Mouse (Mus musculus) hindbrain, embryonic 15.5 days (tissue): ENCODE results near the gene Scfd2. TPM values are rescaled to one million over a fixed set of nuclear protein-coding genes. Genes with fewer than 3 reads are reported as not detected.

Experiments used
- ATAC-seq: fragments of 200-750 bp; cut with Nextera tagmentation; 2 replicates; pipeline ENCODE4 v1.8.0; 2017; ENCODE audit warnings: low read depth, moderate number of reproducible peaks, moderate TSS enrichment; ENCODE audit not compliant: low FRiP score
- H3K27ac ChIP-seq: fragments of 300-500 bp; sonication (generic); replicated peaks from 2 replicates; pipeline ENCODE4 v1.5.1; 2015; ENCODE audit warnings: mild to moderate bottlenecking, inconsistent platforms
- H3K27me3 ChIP-seq: fragments of 300-500 bp; sonication (generic); 2 replicates; pipeline ENCODE4 v1.6.1; 2015; ENCODE audit warnings: control low read depth, inconsistent platforms
- H3K36me3 ChIP-seq: fragments of 300-500 bp; sonication (generic); 2 replicates; pipeline ENCODE4 v1.6.1; 2015; ENCODE audit warnings: control low read depth, inconsistent platforms
- H3K4me1 ChIP-seq: fragments of 300-500 bp; sonication (generic); replicated peaks from 2 replicates; pipeline ENCODE4 v1.6.1; 2015; ENCODE audit warnings: control low read depth, inconsistent platforms
- H3K4me2 ChIP-seq: fragments of 300-500 bp; sonication (generic); 2 replicates; pipeline ENCODE4 v1.6.1; 2015; ENCODE audit warnings: moderate library complexity, mild to moderate bottlenecking, inconsistent platforms
- H3K4me3 ChIP-seq: fragments of 300-500 bp; sonication (generic); 2 replicates; pipeline ENCODE4 v1.5.1; 2015; ENCODE audit warnings: mild to moderate bottlenecking, inconsistent platforms
- H3K9ac ChIP-seq: fragments of 300-500 bp; sonication (generic); 2 replicates; pipeline ENCODE4 v1.6.1; 2015; ENCODE audit warnings: inconsistent platforms
- H3K9me3 ChIP-seq: fragments of 300-500 bp; sonication (generic); 2 replicates; pipeline ENCODE4 v1.6.1; 2016; ENCODE audit warnings: control low read depth, inconsistent platforms
- WGBS: fragments of 180-500 bp; shearing (Covaris S2); methylation state at CpG from one replicate; pipeline ENCODE4 v1.1.7; 2015; 5-methylcytosine and 5-hydroxymethylcytosine counted together
- polyA plus RNA-seq: library from polyadenylated mRNA; unstranded; fragments of >200 nt; fragmentation: Nextera tagmentation; extraction: Ambion mirVana; gene quantifications from 2 replicates; pipeline ENCODE4 v1.2.1, GENCODE M21; 2015

Gene Scfd2
- polyA plus RNA-seq, 1 experiment from 2014 or later = 20.7 TPM

DNA sequence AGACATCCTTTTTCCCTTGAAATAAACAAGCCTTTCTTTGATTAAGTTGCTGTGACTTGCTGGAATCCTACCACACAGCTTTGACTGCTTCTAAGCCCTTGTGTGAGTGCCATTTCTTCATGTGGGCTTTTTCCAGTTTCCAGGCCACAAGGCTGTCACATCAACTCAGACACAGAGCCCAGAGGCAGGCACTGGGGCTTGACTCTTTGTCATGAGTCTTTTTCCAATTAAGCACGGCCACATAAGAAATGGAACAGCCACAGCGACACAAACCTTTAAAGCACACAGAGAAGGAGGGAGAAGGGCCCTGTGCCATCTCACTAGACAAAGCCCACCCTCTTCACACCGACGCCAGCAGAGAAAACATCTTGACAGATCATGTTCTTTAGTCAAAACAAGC, 313.0 kb downstream of the Scfd2 start:
- Histone ChIP-seq H3K4me1 (peaks cover 6% of the 10 kb centered on the region; the same call in 1 of the 2 replicates), H3K27me3 (no peaks in the 10 kb centered on the region), H3K9me3 (no peaks in the 10 kb centered on the region), H3K4me3 (no peak overlapping the region), H3K36me3 (no peaks in the 10 kb centered on the region), H3K4me2 (no peak overlapping the region), H3K27ac (no peak overlapping the region), H3K9ac (no peak overlapping the region)
- no peak for ATAC-seq
- 38% methylated on average over 4 of the region's 4 CpGs for WGBS

DNA sequence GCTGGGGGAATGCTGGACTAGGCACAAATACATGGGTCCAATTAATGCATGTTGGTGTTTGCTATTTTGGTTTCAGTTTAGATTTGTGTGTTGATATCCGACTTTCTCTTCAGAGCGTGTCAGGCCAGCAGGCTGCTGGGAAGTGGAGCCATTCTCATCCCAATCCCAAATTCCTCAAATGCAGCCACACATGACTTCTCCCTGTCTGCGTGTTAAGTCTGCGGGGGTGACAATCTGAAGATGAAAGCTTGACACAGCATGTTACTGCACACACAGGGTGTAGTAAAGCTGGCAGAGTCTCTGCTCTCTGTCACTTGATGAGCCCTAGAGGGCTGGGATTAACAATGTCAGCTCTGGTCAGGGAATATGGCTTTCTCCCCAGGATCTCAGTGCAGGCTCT, 316.4 kb downstream of the Scfd2 start:
- H3K4me2 ChIP-seq = no peak overlapping the region
- WGBS = 2% methylated on average over 4 of the region's 4 CpGs

DNA sequence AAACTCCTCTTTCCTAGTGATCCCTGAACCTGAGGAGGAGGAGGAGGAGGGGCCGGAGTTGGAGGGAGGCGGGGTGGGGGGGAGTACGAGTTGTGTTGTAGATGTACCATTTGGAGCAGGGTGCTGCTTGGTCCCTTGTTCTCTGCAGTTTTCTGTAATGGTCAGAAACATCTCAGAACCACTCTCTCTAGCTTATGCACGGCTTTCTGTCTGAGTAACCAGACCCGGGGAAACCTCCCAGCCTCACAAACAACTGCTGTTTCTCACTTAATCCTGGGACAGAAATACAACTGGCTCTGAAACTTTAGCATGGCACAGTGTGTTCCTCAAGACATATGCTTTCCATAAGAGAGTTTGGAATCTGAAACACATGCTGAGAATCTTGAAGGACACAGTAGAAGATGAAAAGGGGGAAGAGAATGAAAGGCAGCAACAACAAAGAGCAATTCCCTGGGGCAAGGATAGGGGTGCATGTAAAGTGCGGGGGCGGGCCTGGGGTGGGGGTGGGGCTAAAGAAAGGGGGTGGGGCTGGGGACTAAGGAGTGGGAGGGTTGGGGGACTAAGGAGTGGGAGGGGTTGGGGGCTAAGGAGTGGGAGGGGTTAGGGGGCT, 317.0 kb downstream of the Scfd2 start:
- Histone ChIP-seq H3K27ac (no peak overlapping the region; the same call in 1 of the 2 replicates), H3K36me3 (no peaks in the 10 kb centered on the region), H3K4me3 (no peak overlapping the region), H3K4me2 (no peak overlapping the region), H3K9me3 (no peaks in the 10 kb centered on the region), H3K9ac (no peak overlapping the region), H3K27me3 (no peaks in the 10 kb centered on the region), H3K4me1 (peaks cover 6% of the 10 kb centered on the region; the same call in 1 of the 2 replicates)
- 6% methylated on average over 7 of the region's 7 CpGs for WGBS
- ATAC-seq = no peak

More for the DNA sequence above, 316.4 kb downstream of the Scfd2 start:
- Histone ChIP-seq H3K4me1 (peaks cover 6% of the 10 kb centered on the region; the same call in 1 of the 2 replicates), H3K27me3 (no peaks in the 10 kb centered on the region), H3K36me3 (no peaks in the 10 kb centered on the region), H3K4me3 (no peak overlapping the region), H3K9me3 (no peaks in the 10 kb centered on the region), H3K27ac (no peak overlapping the region), H3K9ac (no peak overlapping the region)
- ATAC-seq = 0 out of 2 replicates have a peak, but pooled peaks have one; percentile 15

DNA sequence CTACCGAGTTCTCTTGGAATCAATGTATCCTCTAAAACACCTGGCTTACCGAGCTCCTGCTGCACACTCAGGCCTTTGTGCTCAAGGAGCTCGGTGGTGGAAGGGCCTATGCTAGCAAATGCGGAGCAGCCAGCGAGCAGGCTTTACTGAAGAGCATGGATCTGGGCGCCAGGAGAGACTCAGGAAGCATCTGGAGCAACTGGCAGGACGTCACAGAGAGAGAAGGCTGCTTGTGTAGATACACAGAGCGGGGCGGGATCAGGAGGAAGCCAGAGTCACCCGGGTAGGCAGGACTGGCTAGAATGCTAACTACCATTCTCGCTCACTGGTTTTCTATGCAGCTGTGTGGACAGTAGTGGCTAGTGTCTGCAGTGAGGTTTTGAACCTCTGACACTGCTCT, 320.2 kb downstream of the Scfd2 start:
- H3K27ac ChIP-seq = no peak overlapping the region
- H3K4me2 ChIP-seq = no peak overlapping the region
- no peaks in the 10 kb centered on the region for H3K27me3 ChIP-seq
- no peak overlapping the region for H3K4me3 ChIP-seq
- peaks cover 6% of the 10 kb centered on the region; the same call in 1 of the 2 replicates for H3K4me1 ChIP-seq
- ATAC-seq = no peak
- no peaks in the 10 kb centered on the region for H3K36me3 ChIP-seq
- 77% methylated on average over 11 of the region's 11 CpGs for WGBS
- no peaks in the 10 kb centered on the region for H3K9me3 ChIP-seq
- H3K9ac ChIP-seq = no peak overlapping the region

DNA sequence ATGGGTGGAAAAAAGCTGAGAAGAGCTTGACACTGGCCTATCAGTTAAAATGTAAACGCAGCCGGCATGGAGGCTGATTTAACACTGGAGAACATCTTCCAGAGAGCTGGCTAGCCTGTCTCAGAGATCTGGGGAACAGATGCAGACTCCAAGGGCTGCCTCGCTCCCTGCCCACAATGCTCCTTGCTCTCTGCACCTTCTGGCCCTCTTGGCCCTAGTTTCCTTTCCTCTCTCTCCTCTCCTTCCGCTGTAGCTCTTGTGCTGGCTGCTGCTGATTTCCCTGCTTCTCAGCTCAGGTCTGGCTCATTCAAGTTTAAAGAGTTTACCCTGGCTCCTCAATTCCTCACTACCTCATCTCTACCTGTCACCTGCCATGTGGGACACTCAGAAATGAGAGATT, 321.9 kb downstream of the Scfd2 start:
- H3K36me3 ChIP-seq = no peaks in the 10 kb centered on the region
- H3K4me1 ChIP-seq = no peaks in the 10 kb centered on the region
- H3K9ac ChIP-seq = no peak overlapping the region
- H3K27ac ChIP-seq = no peak overlapping the region
- no peak overlapping the region for H3K4me3 ChIP-seq
- WGBS = 77% methylated on average over 4 of the region's 4 CpGs
- H3K27me3 ChIP-seq = no peaks in the 10 kb centered on the region
- ATAC-seq = no peak
- no peaks in the 10 kb centered on the region for H3K9me3 ChIP-seq
- no peak overlapping the region for H3K4me2 ChIP-seq

DNA sequence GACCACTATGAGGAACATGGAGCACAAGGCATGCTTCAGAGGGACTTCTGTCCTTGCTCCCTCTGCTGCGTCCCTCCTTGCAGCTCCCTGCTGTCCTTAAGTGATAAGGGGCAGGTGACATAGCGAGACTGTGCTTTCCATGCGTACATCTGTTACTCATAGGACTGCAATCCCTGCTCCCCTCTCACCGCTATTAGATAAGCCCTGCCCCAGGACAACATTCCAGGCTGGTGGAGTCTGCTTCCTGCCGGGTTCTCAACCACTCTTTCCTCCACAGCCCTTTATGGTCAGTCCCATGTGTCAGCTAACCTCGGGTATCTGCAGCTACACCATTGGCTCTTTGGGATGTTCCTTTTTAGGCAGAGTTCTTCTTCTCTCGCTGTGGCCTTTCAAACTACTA, 323.1 kb downstream of the Scfd2 start:
- Histone ChIP-seq H3K27me3 (no peaks in the 10 kb centered on the region), H3K4me1 (no peaks in the 10 kb centered on the region), H3K9me3 (no peaks in the 10 kb centered on the region), H3K4me3 (no peak overlapping the region), H3K9ac (no peak overlapping the region), H3K36me3 (no peaks in the 10 kb centered on the region), H3K4me2 (no peak overlapping the region), H3K27ac (no peak overlapping the region)
- ATAC-seq = no peak
- 75% methylated on average over 7 of the region's 7 CpGs for WGBS

DNA sequence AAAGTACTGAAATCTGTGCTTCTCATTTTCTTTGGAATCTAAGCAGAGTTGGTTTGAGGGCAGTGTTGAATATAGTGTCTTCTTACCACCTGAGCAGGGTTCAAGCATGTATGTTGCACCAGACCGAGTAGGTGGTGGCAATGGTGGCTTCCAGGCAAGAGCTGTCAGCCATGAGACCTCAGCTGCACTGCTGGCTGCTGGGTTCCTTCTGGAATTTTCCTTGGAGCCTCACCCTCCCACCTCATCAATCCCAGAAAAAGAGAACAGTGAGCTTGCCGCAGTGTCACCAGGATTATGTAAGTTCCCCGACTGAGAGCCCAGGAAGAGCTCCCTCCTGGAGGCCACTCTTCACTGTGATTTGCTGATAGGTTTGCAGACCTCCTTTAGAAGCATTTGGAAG, 324.4 kb downstream of the Scfd2 start:
- Histone ChIP-seq H3K27ac (no peak overlapping the region), H3K9ac (no peak overlapping the region), H3K36me3 (no peaks in the 10 kb centered on the region), H3K4me1 (no peaks in the 10 kb centered on the region), H3K9me3 (no peaks in the 10 kb centered on the region), H3K27me3 (no peaks in the 10 kb centered on the region), H3K4me2 (no peak overlapping the region), H3K4me3 (no peak overlapping the region)
- no peak for ATAC-seq
- WGBS = 88% methylated on average over 3 of the region's 3 CpGs

DNA sequence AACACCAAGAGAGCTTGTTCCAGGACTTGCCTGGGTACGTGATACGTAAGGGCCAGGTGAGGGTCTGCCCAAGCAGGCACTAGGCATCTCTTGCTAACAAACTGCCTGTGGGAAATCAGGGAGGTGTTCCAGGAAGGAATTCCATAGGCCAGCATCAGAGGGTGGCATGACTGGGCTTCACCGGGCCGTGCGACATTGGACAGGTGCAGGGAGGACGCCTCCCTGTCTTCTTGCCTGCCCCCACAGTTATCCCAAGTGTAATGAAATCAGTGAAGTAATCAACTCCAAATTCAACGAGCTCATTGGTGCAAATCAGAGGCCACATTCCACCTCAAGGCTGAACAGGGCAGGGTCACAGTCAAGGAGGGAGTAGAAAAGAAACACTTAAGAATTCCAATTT, 324.9 kb downstream of the Scfd2 start:
- H3K36me3 ChIP-seq = no peaks in the 10 kb centered on the region
- no peak for ATAC-seq
- H3K9me3 ChIP-seq = no peaks in the 10 kb centered on the region
- no peak overlapping the region for H3K4me2 ChIP-seq
- no peak overlapping the region for H3K9ac ChIP-seq
- H3K4me3 ChIP-seq = no peak overlapping the region
- H3K27ac ChIP-seq = no peak overlapping the region
- WGBS = 91% methylated on average over 7 of the region's 7 CpGs
- H3K27me3 ChIP-seq = no peaks in the 10 kb centered on the region
- H3K4me1 ChIP-seq = no peaks in the 10 kb centered on the region

DNA sequence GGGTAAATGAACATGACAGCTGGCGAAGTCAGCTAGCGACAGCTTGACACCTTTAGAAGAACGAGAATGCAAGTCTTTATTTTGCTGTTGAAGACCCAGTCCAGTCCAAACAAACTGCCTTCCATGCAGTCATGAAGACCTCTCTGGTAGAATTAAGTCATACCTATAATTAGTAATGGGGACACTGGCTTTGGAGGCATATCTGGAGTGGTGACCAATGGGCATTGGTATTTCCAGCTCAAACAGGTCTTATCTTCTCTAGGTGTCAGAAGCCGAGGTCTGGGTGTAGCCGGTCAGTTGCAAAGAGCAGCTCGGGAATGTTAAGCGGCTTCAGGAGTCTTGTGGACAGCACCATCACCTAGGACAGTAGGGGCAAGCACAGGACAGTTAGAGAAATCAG, 325.5 kb downstream of the Scfd2 start:
- Histone ChIP-seq H3K27ac (no peak overlapping the region), H3K27me3 (no peaks in the 10 kb centered on the region), H3K4me3 (no peak overlapping the region), H3K9me3 (no peaks in the 10 kb centered on the region), H3K36me3 (no peaks in the 10 kb centered on the region), H3K4me1 (no peaks in the 10 kb centered on the region), H3K4me2 (no peak overlapping the region), H3K9ac (no peak overlapping the region)
- no peak for ATAC-seq
- 84% methylated on average over 7 of the region's 7 CpGs for whole genome bisulfite sequencing

DNA sequence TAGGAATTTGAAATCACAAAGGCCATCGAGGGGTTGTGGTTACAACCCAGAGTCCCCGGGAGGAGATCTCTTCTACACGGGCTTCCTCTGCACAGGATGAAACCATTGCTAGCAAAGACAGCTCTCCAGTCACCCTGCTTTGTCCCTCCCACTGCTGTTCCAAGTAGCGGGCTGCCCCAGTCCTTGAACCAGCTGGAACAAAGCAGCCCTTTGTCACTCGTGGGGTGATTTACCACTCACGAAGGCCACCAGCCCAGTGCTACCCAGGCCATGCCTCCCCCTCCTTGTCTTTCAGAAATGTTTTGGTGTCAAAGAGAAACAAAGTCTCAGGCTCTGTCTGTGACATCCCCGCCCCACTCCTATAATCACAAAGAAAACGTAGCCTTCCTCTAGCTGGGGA, 326.1 kb downstream of the Scfd2 start:
- no peaks in the 10 kb centered on the region for H3K36me3 ChIP-seq
- ATAC-seq = no peak
- no peak overlapping the region for H3K9ac ChIP-seq
- no peak overlapping the region for H3K4me2 ChIP-seq
- H3K4me1 ChIP-seq = no peaks in the 10 kb centered on the region
- H3K4me3 ChIP-seq = no peak overlapping the region
- WGBS = 34% methylated on average over 8 of the region's 8 CpGs
- no peaks in the 10 kb centered on the region for H3K27me3 ChIP-seq
- no peak overlapping the region for H3K27ac ChIP-seq
- H3K9me3 ChIP-seq = no peaks in the 10 kb centered on the region

DNA sequence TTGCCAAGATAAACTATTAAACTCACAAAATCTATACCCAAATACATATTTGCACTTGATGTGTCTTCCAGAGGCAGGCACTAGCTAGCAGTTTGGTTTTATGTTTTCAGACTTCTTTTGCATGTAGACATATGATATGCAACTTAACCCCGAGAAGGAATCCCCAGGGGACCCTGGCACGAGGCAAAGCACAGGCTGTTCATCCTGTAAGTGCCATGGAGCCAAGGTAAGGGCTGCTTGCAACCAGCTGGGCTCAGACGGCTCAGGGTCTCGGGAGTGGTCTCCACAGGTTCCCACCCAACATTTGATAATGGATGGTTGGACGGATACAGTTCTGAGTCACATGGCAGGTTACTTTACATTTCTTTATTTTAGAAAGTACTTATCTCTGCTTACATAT, 327.1 kb downstream of the Scfd2 start:
- H3K4me2 ChIP-seq = no peak overlapping the region
- H3K9ac ChIP-seq = no peak overlapping the region
- H3K36me3 ChIP-seq = no peaks in the 10 kb centered on the region
- H3K4me1 ChIP-seq = no peaks in the 10 kb centered on the region
- no peak overlapping the region for H3K4me3 ChIP-seq
- H3K27me3 ChIP-seq = no peaks in the 10 kb centered on the region
- no peaks in the 10 kb centered on the region for H3K9me3 ChIP-seq
- 64% methylated on average over 5 of the region's 5 CpGs for WGBS
- ATAC-seq = no peak
- no peak overlapping the region for H3K27ac ChIP-seq

DNA sequence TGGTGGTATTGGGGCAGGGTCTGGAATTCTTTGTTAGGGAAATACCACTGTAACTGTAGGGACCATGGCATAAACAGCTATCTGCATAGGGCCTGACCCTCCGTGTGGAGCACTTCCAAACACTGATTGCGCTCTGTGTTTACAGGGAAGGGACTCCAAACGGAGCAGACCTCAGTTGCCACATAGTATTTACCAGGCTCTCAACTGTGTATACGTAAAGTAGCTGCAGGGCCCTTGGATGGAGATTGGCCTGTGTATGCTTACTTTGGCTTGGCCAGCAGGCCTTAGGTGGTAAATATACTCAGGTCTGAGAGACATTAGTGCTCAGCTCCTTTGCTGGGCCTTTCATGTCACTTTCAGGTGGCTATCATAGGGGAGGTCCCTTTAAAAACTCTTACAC, 329.0 kb downstream of the Scfd2 start:
- Histone ChIP-seq H3K4me1 (peaks cover 9% of the 10 kb centered on the region), H3K9me3 (no peaks in the 10 kb centered on the region), H3K27ac (no peak overlapping the region), H3K9ac (no peak overlapping the region), H3K36me3 (no peaks in the 10 kb centered on the region), H3K4me3 (no peak overlapping the region), H3K27me3 (no peaks in the 10 kb centered on the region), H3K4me2 (no peak overlapping the region)
- no peak for ATAC-seq
- WGBS = 79% methylated on average over 4 of the region's 4 CpGs
